In the genomic region with DNA sequence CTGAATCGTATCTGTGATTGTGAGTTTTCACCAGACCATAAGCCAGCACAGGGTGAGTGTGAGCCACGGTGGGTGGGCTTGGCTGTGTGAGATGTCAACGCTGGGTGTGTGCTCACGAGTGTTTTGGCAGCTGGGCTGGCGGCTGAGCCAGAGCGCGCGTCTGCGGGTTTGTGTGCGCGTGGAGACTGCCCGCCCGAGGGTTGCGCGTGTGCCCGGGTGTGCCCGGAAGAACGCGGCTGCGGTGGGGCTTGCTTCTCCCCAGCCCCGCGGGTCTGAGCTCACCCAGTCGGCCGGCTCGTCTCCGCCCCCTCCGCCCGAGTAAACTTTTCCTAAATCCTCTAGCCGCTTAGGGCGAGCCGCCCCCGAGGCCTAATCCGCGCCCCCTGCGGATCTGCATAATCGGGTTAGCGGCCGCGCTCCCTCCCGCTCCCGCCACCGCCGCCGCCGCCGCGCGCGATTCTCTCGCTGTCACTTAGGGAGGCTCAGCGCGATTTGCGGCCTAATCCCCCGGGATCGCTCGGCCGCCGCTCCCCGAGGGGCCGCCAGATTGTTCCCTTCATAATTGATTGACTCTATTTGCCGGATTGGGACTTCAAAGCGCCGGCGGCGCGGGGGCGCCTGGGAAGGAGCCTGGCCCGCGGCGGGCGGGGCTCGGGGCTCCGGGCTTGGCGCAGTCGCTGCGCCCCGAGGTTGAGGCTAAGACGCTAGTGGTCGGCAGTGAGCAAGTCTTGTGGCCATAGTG, we compare ENCODE assay signal across 9 mouse cellular contexts. TPM values are rescaled to one million over a fixed set of nuclear protein-coding genes. Genes with fewer than 3 reads are reported as not detected.
DNase-seq lines count a peak whose midpoint lies in the region; ATAC-seq lines count a peak whose summit lies in the region.
"Had no signal": no experiment of that assay in that cellular context is flagged by ENCODE, and none has a peak within 500 bp of the region (broad histone marks: within the 10 kb centered on the region; RNA-seq: fewer than 3 reads in every experiment).

No protein-coding gene starts in this region.

- no peaks in the 10 kb centered on the region for H3K36me3 ChIP-seq in embryonic facial prominence, embryonic 12.5 days
- H3K36me3 ChIP-seq in hindbrain, embryonic 11.5 days (ENCODE audit: control insufficient read depth, insufficient read depth, low read length): no peaks in the 10 kb centered on the region
- H3K36me3 ChIP-seq in megakaryocyte, embryonic 14.5 days (replicated peaks; ENCODE audit: low read length): no peaks in the 10 kb centered on the region

- peak; percentile 8 to 38 for DNase-seq in cerebellum, adult 18-20 months
- peak; percentile 71 for DNase-seq in ES-CJ7 (ENCODE audit: low read depth, low spot score)
- peak; percentile 78 for DNase-seq in hindbrain, embryonic 11.5 days (ENCODE audit: low spot score)
- DNase-seq in left cerebral cortex, postnatal 36 days (ENCODE audit: low spot score in 2 of 2): peak; percentile 40 to 54
- DNase-seq in right cerebral cortex, adult 18-20 months: peak; percentile 38

- peak overlapping the region; percentile 57 for H3K4me3 ChIP-seq in embryonic facial prominence, embryonic 12.5 days
- H3K4me3 ChIP-seq in hindbrain, embryonic 11.5 days (ENCODE audit: low read depth, low read length): peak overlapping the region; percentile 46
- peak overlapping the region; percentile 88 for H3K4me3 ChIP-seq in megakaryocyte, embryonic 14.5 days (replicated peaks)

- H3K27me3 ChIP-seq in embryonic facial prominence, embryonic 12.5 days: peaks cover 95% of the 10 kb centered on the region
- H3K27me3 ChIP-seq in hindbrain, embryonic 11.5 days (ENCODE audit: control insufficient read depth, insufficient read depth, low read length): peaks cover 47% of the 10 kb centered on the region
- H3K27me3 ChIP-seq in megakaryocyte, embryonic 14.5 days (replicated peaks): peaks cover 90% of the 10 kb centered on the region

- no peaks in the 10 kb centered on the region for H3K9me3 ChIP-seq in embryonic facial prominence, embryonic 12.5 days
- H3K9me3 ChIP-seq in hindbrain, embryonic 11.5 days (ENCODE audit: control insufficient read depth, low read length): no peaks in the 10 kb centered on the region
- peaks cover 7% of the 10 kb centered on the region for H3K9me3 ChIP-seq in megakaryocyte, embryonic 14.5 days

- no peak for ATAC-seq in cerebellum, adult (ENCODE audit: insufficient number of reproducible peaks, low FRiP score, low TSS enrichment)
- ATAC-seq in embryonic facial prominence, embryonic 12.5 days (ENCODE audit: insufficient number of reproducible peaks, insufficient read depth, low FRiP score, low TSS enrichment): no peak
- ATAC-seq in hindbrain, embryonic 11.5 days (ENCODE audit: low FRiP score): peak; percentile 78

- peak overlapping the region; percentile 54 for H3K9ac ChIP-seq in embryonic facial prominence, embryonic 12.5 days
- peak overlapping the region; percentile 3 for H3K9ac ChIP-seq in hindbrain, embryonic 11.5 days (ENCODE audit: low read depth, low read length)

- intact Hi-C loops in left cerebral cortex, postnatal 36 days (cut with DNase I): no loop called here

- WGBS in embryonic facial prominence, embryonic 12.5 days: under 1% methylated on average over 79 of the region's 79 CpGs
- under 1% methylated on average over 79 of the region's 79 CpGs for WGBS in hindbrain, embryonic 11.5 days

- peak overlapping the region; percentile 90 for H3K4me2 ChIP-seq in embryonic facial prominence, embryonic 12.5 days (replicated peaks)
- peak overlapping the region; percentile 56 for H3K4me2 ChIP-seq in hindbrain, embryonic 11.5 days (replicated peaks; ENCODE audit: low read depth, low read length)

- no peak overlapping the region for H3K27ac ChIP-seq in embryonic facial prominence, embryonic 12.5 days
- H3K27ac ChIP-seq in hindbrain, embryonic 11.5 days (ENCODE audit: low read depth, low read length): no peak overlapping the region

- peaks cover 10% of the 10 kb centered on the region; the same call in 1 of the 2 replicates for H3K4me1 ChIP-seq in embryonic facial prominence, embryonic 12.5 days
- H3K4me1 ChIP-seq in hindbrain, embryonic 11.5 days (replicated peaks; ENCODE audit: control insufficient read depth, insufficient read depth, low read length): peaks cover 5% of the 10 kb centered on the region
- H3K4me1 ChIP-seq in megakaryocyte, embryonic 14.5 days: peaks cover 21% of the 10 kb centered on the region

RNA-seq across cellular contexts. Expression of a gene that starts 23.1 kb away (rescaled TPM):
- 1.3 and 1.4 TPM in 2 replicates for polyA plus RNA-seq in embryonic facial prominence, embryonic 12.5 days (2016; fragmentation: Nextera tagmentation; extraction: Ambion mirVana)
- 2.4 and 2.5 TPM in 2 replicates for polyA plus RNA-seq in hindbrain, embryonic 11.5 days (2014; fragmentation: Nextera tagmentation; extraction: Ambion mirVana)
- total RNA-seq in left cerebral cortex, postnatal 36 days (2021): not detected
- not detected in 2 replicates for polyA plus RNA-seq in megakaryocyte, embryonic 14.5 days (2012; ENCODE audit: insufficient read depth, low replicate concordance)
- polyA plus RNA-seq: gonadal fat pad, adult 2 months had no signal

RNA-seq across cellular contexts. Expression of a gene that starts 54.9 kb away (rescaled TPM):
- polyA plus RNA-seq in embryonic facial prominence, embryonic 12.5 days (2016; fragmentation: Nextera tagmentation; extraction: Ambion mirVana): 2.8 and 3.3 TPM in 2 replicates
- 3.9 and 4.1 TPM in 2 replicates for polyA plus RNA-seq in hindbrain, embryonic 11.5 days (2014; fragmentation: Nextera tagmentation; extraction: Ambion mirVana)
- total RNA-seq in left cerebral cortex, postnatal 36 days (2021): 10 to 100 TPM; 93.9 to 96.0 TPM
- polyA plus RNA-seq in megakaryocyte, embryonic 14.5 days (2012; ENCODE audit: insufficient read depth, low replicate concordance): 2.9 and 3.8 TPM in 2 replicates

Comparison
In these comparisons a context has a peak if more than half of its experiments do, and no peak if none do; other contexts are left out.
1. DNase-seq: peak in every context shown above with its lines; median percentile 78 in hindbrain, embryonic 11.5 days; 71 in ES-CJ7; 47 in left cerebral cortex, postnatal 36 days; 38 in right cerebral cortex, adult 18-20 months; 23 in cerebellum, adult 18-20 months.